Mouse (Mus musculus) cerebellum, adult 2 months (tissue): ENCODE measurements around the gene Shc1. TPM values are rescaled to one million over a fixed set of nuclear protein-coding genes. Genes with fewer than 3 reads are reported as not detected.

ENCODE experiments used
- DNase-seq, 2 experiments: peaks; one replicate each; pipeline ENCODE4 v3.0.0; 2021
- H3K27ac ChIP-seq: fragments of 200-500 bp; 2 replicates; pipeline ENCODE4 v1.5.1; 2012; ENCODE audit warnings: low read length, control low read depth, inconsistent platforms; ENCODE audit not compliant: insufficient read depth
- H3K27me3 ChIP-seq: fragments of 200-500 bp; 2 replicates; pipeline ENCODE4 v1.6.1; 2012; ENCODE audit warnings: inconsistent platforms, mild to moderate bottlenecking, low read length, moderate library complexity; ENCODE audit not compliant: control insufficient read depth, insufficient read depth
- H3K4me1 ChIP-seq: fragments of 200-500 bp; 2 replicates; pipeline ENCODE4 v1.6.1; 2011; ENCODE audit warnings: low read length; ENCODE audit not compliant: control insufficient read depth, insufficient read depth
- H3K4me3 ChIP-seq: fragments of 200-500 bp; replicated peaks from 2 replicates; pipeline ENCODE3; 2011; ENCODE audit warnings: mild to moderate bottlenecking, low read depth, low read length, control low read depth; ENCODE audit not compliant: insufficient read depth
- CTCF ChIP-seq: fragments of 200-500 bp; IDR thresholded peaks from 2 replicates; pipeline ENCODE4 v1.5.1; 2011; ENCODE audit warnings: low read depth, mild to moderate bottlenecking, control low read depth, low read length, moderate library complexity, borderline replicate concordance; ENCODE audit not compliant: insufficient read depth
- POLR2A ChIP-seq: fragments of 200-500 bp; IDR thresholded peaks from 2 replicates; pipeline ENCODE4 v1.6.1; 2011; ENCODE audit warnings: low read length, control low read depth, borderline replicate concordance; ENCODE audit not compliant: insufficient read depth
- WGBS: fragments of 180-500 bp; shearing (Covaris S2); methylation state at CpG from one replicate; pipeline ENCODE4 v1.1.7; 2018; 5-methylcytosine and 5-hydroxymethylcytosine counted together
- polyA plus RNA-seq: library from polyadenylated mRNA; depleted of rRNA; stranded (reverse); fragments of >200 nt; gene quantifications from 2 replicates; pipeline ENCODE4 v1.2.3, GENCODE M21; 2012; rRNA removed

Shc1 gene
- 15.9 and 16.0 TPM in 2 replicates for polyA plus RNA-seq

- DNase-seq = peak; percentile 85 to 94
- Histone ChIP-seq H3K4me1 (0 out of 2 replicates have a peak, but pooled peaks cover 7% of the 10 kb centered on the region), H3K4me3 (peak within 1 kb of the TSS; percentile 74), H3K27ac (0 out of 2 replicates have a peak within 1 kb of the TSS, but pooled peaks have one; percentile 11), H3K27me3 (no peaks in the 10 kb centered on the region)
- WGBS = under 1% methylated on average over 39 of the region's 39 CpGs
- TF ChIP-seq CTCF (no peak), POLR2A (no peak)
These were observed at the start of gene Shc1, which contains the start of gene Cks1b for GRCm38 (mm10) chr3:89418170-89418860. Gene Shc1, plus strand, starts transcription at chr3:89418443. Gene Cks1b, minus strand, starts transcription at chr3:89418383.

GRCm38 (mm10) chr3:89373581-89374231 is 44.5 kb upstream of the Shc1 start:
- H3K4me1 ChIP-seq = 0 out of 2 replicates have a peak, but pooled peaks cover 2% of the 10 kb centered on the region
- WGBS = 52% methylated on average over 5 of the region's 5 CpGs
- no peaks in the 10 kb centered on the region for H3K27me3 ChIP-seq
- no peak for DNase-seq
- no peak overlapping the region for H3K4me3 ChIP-seq
- H3K27ac ChIP-seq = no peak overlapping the region
- no peak for TF ChIP-seq CTCF
- no peak for TF ChIP-seq POLR2A

GRCm38 (mm10) chr3:89377831-89378230 is 40.4 kb upstream of the Shc1 start:
- Histone ChIP-seq H3K4me1 (0 out of 2 replicates have a peak, but pooled peaks cover 2% of the 10 kb centered on the region), H3K27ac (no peak overlapping the region), H3K4me3 (no peak overlapping the region), H3K27me3 (no peaks in the 10 kb centered on the region)
- 75% methylated on average over 4 of the region's 4 CpGs for WGBS
- peak in 1 of 2 experiments; percentile 19 for DNase-seq
- TF ChIP-seq POLR2A = no peak
- no peak for TF ChIP-seq CTCF

GRCm38 (mm10) chr3:89378394-89379067 is 39.7 kb upstream of the Shc1 start:
- H3K27ac ChIP-seq = no peak overlapping the region
- H3K27me3 ChIP-seq = no peaks in the 10 kb centered on the region
- 9% methylated on average over 27 of the region's 29 CpGs for WGBS
- peak overlapping the region; percentile 53 for H3K4me3 ChIP-seq
- TF ChIP-seq POLR2A (no peak), CTCF (peak; percentile 88)
- 0 out of 2 replicates have a peak, but pooled peaks cover 2% of the 10 kb centered on the region for H3K4me1 ChIP-seq
- peak; percentile 54 to 75 for DNase-seq

GRCm38 (mm10) chr3:89379388-89380131 is 38.7 kb upstream of the Shc1 start:
- peaks cover 13% of the 10 kb centered on the region for H3K4me1 ChIP-seq
- peak in 1 of 2 experiments; percentile 23 for DNase-seq
- WGBS = 81% methylated on average over 31 of the region's 31 CpGs
- H3K27me3 ChIP-seq = no peaks in the 10 kb centered on the region
- no peak overlapping the region for H3K4me3 ChIP-seq
- H3K27ac ChIP-seq = no peak overlapping the region
- TF ChIP-seq POLR2A (no peak), CTCF (no peak)

- H3K4me1 ChIP-seq = peaks cover 14% of the 10 kb centered on the region
- 88% methylated on average over 14 of the region's 14 CpGs for WGBS
- DNase-seq = no peak
- no peak overlapping the region for H3K27ac ChIP-seq
- H3K27me3 ChIP-seq = no peaks in the 10 kb centered on the region
- H3K4me3 ChIP-seq = no peak overlapping the region
- no peak for TF ChIP-seq POLR2A
- no peak for TF ChIP-seq CTCF
These were observed 38.0 kb upstream of the Shc1 start for GRCm38 (mm10) chr3:89380291-89380690.

- Histone ChIP-seq H3K4me3 (no peak overlapping the region), H3K4me1 (peaks cover 14% of the 10 kb centered on the region), H3K27me3 (no peaks in the 10 kb centered on the region), H3K27ac (no peak overlapping the region)
- DNase-seq = no peak
- WGBS = 92% methylated on average over 18 of the region's 18 CpGs
- TF ChIP-seq CTCF (no peak), POLR2A (no peak)
These were observed 37.5 kb upstream of the Shc1 start for GRCm38 (mm10) chr3:89380711-89381110.
